Mouse (Mus musculus): ENCODE measurements around the gene Zfp874b. TPM values are rescaled to one million over a fixed set of nuclear protein-coding genes. Genes with fewer than 3 reads are reported as not detected.

Gene Zfp874b
- total RNA-seq, 2 experiments from 2014 or later = 14.8 to 19.0 TPM

Other genes starting within 250 kb of the Zfp874b start
- gene Zfp458, start 205.8 kb downstream of the Zfp874b start, total RNA-seq (2021) = 10 to 100 TPM; 19.7 to 20.7 TPM
- gene Zfp457, start 177.8 kb downstream of the Zfp874b start, total RNA-seq (2021) = 1 to 10 TPM; 4.6 to 5.5 TPM
- 1 to 10 TPM; 3.7 to 4.1 TPM for gene Zfp595, start 151.7 kb downstream of the Zfp874b start, total RNA-seq (2021)
- under 1 TPM in 1 of 2 experiments, not detected in 1; 0.82 TPM for gene Gm28044, start 123.7 kb downstream of the Zfp874b start, total RNA-seq (2021)
- 1 to 10 TPM in 1 of 2 experiments, under 1 TPM in 1; 0.81 to 1.0 TPM for gene Zfp953, start 123.7 kb downstream of the Zfp874b start, total RNA-seq (2021)
- 1 to 10 TPM in 1 of 2 experiments, under 1 TPM in 1; 0.84 to 1.2 TPM for gene Gm28041, start 108.5 kb downstream of the Zfp874b start, total RNA-seq (2021)
- gene Zfp456, start 108.4 kb downstream of the Zfp874b start, total RNA-seq (2021) = under 1 TPM; 0.62 to 0.89 TPM
- gene Zfp429, start 84.4 kb downstream of the Zfp874b start, total RNA-seq (2021) = 1 to 10 TPM; 2.2 to 4.7 TPM
- gene Zfp459, start 62.8 kb downstream of the Zfp874b start, total RNA-seq (2021) = 1 to 10 TPM; 1.4 to 2.8 TPM
- gene Zfp874a, start 32.6 kb downstream of the Zfp874b start, total RNA-seq (2021) = 10 to 100 TPM; 13.2 to 14.5 TPM
- 1 to 10 TPM; 8.6 to 9.9 TPM for gene Zfp58, start 16.3 kb upstream of the Zfp874b start, total RNA-seq (2021)
- gene Gm26965, start 41.9 kb upstream of the Zfp874b start, total RNA-seq (2021) = under 1 TPM in 1 of 2 experiments, not detected in 1; 0.81 TPM
- gene Zfp87, start 41.9 kb upstream of the Zfp874b start, total RNA-seq (2021) = 10 to 100 TPM; 18.7 to 20.7 TPM
- gene Zfp748, start 69.6 kb upstream of the Zfp874b start, total RNA-seq (2021) = 10 to 100 TPM in 1 of 2 experiments, 1 to 10 TPM in 1; 9.5 to 11.0 TPM
- gene Zfp729b, start 125.4 kb upstream of the Zfp874b start, total RNA-seq (2021) = 1 to 10 TPM; 7.7 to 8.1 TPM
- 1 to 10 TPM; 1.3 to 3.7 TPM for gene Gm49345, start 153.5 kb upstream of the Zfp874b start, total RNA-seq (2021)
- gene Zfp729a, start 153.5 kb upstream of the Zfp874b start, total RNA-seq (2021) = 1 to 10 TPM; 9.1 to 10.0 TPM
- gene Zfp738, start 202.8 kb upstream of the Zfp874b start, total RNA-seq (2021) = 10 to 100 TPM; 20.9 to 21.8 TPM
- gene Zfp65, start 244.9 kb upstream of the Zfp874b start, total RNA-seq (2021) = 10 to 100 TPM; 13.8 to 14.7 TPM